Mouse (Mus musculus): ENCODE data around the gene Gata1.
A peak's percentile ranks its signal among the peaks of the same experiment; 100 is the strongest.
"Not testable (repeated sequence)": the region's sequence is repeated elsewhere in the genome, so short reads cannot be mapped to it uniquely, and the experiment has no call there.

Gene Gata1

DNA sequence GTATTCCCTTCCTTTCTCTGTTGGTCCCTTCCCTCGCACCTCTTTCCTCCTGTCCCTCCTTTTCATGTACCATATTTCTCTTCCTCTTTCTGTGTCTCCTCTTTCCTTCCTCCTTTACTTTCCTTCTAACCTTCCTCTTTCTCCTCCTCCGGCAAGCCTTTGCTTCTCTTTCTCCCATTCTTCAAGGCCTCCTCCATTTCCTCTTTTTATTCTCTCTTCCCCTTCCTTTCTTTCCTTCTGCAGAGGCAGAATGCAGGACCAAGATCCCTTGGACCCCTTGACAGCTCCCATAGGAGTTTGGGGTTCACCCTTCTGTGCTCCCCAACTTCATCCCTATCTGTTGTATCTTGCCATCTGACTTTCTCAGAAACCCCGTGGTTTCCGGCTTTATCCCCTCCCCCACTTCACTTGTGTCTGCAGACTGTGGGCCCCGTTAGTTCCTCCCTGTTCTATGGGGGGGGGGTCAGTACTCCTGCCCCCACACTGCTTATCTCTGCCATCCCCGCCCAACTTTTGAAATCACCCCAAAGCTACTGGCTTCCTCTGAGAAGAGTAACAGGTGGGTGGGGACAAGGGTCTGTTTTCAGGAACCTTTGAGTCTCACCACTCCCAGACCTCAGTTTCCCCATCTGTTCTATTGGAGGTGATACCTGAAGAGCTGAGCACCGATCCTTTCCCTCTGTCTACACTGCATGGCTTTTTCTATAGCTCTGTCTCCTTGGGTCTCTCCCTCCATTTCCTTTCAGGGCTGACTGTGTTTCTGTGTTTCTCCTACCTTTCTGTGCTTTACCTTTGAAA is 13.8 kb downstream of the Gata1 start:
- DNase-seq: no peak

DNA sequence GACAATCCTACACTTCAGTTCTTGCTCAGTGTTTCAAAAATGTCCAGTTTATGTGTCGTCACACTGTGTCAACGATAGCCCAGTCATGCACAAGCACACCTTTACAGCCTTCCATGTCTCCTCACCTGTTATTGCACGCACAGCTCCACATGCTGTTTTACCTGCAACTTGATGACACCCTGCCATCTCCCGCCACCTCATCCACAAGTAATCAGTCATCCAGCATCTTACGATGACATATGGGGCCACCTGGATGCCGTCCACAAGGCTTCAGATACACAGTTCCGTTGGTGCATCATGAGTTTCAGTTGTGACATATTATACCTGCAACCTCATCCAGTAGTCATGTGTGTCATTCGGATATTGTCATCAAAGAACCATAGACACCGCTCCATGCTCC is 19.0 kb downstream of the Gata1 start:
- DNase-seq: no peak

DNA sequence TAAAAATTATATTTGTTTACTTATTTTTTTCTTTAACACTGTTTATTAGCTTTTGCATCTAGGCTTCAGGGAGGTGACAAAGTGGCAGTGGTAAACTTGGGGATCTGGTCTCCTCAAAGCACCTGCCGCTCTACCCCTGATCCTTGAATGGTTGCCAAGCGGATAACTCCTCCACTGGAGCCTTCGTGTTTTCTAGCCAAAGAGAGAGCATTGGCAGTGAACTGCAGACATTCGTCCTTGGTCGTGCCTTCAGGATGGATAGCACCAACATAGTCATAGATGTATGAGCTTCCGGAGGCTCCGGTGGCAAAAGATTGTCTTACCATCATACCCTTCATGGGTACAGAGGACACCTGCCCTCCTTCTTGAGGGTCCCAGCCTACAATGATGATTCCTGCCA is 27.8 kb downstream of the Gata1 start:
- no peak for DNase-seq

DNA sequence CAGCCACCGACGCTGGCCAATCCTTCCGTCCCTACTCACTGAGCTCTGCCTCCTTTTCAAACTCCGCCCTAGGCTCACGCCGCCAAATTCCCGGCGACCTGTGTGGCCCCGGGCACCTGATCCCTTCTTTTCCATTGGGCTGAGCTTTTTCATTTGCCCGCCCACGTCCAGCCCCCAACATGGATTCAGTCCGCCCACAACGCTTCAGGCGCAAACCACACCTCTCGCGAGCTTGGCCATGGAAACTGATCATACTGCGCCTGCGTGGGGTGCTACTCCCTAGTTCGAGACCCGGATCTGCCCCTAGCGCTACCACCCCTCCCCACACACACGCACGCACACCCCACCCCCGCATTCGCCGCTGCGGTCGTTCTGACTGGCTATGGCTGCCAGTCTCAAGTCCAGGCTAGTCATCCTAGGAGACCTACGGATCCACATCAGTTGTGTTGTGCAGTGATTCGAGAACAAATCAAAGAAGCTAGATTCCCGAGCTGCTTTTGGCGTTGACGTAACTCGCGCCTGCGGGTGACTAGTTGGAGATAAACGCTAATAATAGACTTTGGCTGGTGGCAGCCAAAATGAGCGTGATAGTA is 29.9 kb downstream of the Gata1 start:
- peak; percentile 92 for DNase-seq

DNA sequence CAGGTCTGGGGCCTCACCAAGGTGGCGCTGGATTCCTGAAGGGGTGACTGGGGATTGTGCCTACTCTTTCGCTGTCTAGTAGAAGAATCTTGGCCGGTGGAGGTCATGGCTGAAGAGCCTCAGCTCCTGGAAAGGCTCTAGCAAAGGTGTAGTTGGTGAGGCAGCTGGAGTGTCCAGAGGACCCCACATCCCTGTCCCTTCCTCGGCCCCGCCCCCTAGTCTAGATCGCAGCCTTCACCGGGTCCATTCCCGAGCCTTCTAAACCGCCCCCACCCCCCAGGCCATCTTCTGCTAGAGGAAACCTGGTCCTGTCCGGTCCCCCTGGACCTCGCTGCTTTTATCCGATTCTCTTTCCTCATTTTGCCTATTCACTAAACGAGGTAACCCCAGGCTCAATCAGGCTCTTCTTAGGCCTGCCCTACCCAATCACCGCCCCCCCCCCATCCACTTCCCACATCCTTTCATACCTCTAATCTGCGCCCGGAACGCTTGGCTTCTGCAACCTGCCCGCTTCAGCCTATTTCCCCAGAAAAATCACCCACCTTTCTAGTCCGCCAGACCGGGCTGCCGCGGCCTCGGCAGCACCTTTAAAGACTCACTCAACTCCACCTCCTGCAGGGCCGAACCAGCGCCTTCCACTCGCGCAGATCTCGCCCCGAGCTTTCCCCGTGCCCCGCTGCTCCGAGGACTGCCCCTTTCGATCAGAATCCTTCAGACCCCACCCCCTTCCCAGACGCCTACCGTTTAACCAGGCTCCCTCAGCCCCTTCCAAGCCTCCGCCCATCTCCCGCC is 30.6 kb downstream of the Gata1 start, which contains the start of gene Hdac6:
Gene Hdac6 (minus strand): TSS at position 782 of the 792 bp plus-strand sequence.
- peak; percentile 30 for DNase-seq

DNA sequence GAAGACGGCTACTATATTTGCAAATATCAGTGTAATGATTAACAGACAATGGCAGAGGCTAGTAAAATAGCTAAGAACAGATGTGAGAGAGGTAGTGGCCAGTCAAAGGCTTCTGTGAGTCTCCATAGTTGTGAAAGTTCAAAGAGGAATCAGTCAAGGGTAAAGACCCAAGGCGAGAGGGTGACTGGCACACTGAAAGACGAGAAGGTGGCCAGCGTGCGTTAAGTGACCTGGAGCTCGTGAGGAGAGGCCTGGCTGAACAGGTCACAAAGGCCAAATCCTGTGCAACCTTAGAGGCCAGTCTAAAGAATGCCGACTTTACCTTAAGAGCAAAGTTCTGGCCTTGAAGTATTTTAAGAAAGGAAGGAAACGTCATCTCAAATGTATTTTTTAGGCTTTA is 32.3 kb downstream of the Gata1 start:
- no peak for DNase-seq

DNA sequence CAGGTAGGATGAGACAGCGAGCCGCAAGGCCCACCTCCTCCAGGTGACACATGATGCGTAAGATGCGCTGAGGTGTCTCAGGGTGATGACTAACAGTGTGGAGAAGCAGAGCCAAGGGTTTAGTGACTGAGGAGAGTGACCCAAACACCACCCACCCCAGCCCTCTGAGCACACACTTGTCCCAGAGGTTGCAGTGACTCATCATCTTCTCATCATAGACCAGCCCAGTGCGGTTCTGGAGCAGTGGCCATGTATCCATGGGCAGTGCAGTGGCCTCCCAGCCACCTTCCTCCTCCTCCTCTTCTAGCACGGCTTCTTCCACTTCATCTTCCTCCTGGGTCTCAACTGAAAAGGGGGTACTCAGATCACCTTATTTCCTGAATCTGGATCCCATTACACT is 40.2 kb downstream of the Gata1 start:
- DNase-seq: no peak

DNA sequence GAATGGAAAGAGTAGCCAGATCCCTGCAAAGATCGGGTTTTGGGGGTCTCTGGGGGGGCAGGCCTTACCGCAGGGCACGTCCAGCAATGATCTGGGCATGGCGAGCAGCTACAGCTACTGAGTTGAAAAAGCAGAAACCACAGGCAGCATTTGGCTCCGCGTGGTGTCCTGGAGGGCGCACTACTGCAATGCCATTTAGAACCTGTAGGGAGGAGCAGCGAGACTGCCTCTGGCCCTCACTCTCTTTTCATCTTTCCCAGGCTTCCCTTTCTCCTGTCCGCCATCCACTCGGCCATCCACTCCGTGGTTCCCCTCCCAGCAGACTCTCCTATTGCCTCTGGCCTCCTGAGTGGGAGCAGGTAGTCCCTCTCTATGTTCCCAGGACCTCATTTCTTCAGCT is 41.0 kb downstream of the Gata1 start:
- DNase-seq: no peak

DNA sequence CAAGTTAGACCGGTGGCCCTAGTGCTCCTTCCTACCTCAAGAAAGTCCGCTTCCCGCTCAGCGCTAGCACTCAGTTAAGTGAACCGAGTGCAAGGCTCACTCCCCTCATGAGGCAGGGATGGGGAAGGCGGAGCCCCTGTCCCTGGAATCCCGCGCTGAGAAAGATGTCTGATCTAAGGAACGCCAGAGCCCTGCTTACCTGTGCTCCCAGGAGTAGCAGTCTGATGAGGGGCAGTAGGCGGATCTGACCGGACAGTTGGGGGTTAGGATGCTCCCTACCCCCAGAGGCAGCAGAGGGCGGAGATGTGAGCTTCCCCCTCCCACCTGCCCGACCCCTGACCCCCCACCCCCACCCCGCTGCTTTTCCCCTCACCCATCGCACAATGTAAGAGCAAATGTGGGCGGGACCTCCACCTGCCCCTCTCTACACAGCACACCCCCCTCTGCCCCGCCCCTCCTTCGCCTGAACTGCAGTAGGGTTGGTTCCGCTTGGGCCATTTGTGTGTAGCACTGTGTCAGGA is 49.5 kb downstream of the Gata1 start, which contains the start of gene Eras:
Gene Eras (minus strand): TSS at position 338 of the 521 bp plus-strand sequence.
- DNase-seq: no peak

DNA sequence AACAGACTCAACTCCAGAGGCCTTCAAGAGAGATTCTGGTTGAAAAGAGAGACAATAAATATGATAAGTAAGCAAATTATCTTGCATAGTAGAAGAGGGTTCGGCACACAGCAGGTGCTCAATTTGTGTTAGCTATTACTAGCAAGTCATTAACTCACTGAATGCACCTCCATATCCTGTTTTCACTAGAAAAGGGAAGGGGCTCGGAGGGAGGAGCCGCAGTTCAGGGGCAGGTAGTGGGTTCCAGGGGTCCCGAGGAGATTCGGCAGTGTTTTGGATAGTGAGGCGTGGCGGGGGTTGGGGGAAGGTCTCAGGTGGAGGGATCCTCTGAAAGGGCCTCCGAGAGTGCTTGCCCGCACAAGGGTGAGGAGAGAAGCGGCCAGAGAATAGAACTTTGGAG is 50.8 kb downstream of the Gata1 start:
- DNase-seq: no peak

DNA sequence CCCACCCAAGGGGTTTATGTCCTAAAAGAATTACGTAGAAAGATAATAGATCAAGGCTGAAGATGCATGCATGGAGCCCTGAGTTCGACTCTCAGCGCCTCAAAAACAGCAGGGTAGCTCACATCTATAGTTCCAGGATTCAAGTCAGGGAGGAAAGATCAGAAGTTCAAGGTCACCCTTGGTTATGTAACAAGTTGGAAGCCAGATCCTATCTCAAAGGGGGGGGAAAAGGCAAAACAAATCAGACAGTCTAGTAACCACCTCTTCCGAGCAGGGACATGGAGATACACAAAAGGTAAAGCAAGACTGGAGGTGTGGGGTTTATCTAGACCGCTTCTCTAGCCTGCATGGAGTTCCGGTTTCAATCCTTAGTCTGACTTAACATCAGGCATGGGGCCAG is 51.6 kb downstream of the Gata1 start:
- DNase-seq: no peak

DNA sequence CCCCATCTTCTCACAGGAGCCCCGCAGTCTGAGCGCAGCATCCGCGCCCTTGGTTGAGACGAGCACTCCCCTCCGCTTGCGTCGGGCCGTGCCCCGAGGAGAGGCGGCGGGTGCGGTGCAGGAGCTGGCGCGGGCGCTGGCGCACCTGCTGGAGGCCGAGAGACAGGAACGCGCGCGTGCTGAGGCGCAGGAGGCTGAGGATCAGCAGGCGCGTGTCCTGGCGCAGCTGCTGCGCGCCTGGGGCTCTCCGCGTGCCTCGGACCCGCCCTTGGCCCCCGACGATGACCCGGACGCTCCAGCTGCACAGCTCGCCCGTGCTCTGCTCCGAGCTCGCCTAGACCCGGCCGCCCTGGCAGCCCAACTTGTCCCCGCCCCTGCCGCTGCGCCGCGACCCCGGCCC is 55.8 kb downstream of the Gata1 start:
- DNase-seq: no peak

DNA sequence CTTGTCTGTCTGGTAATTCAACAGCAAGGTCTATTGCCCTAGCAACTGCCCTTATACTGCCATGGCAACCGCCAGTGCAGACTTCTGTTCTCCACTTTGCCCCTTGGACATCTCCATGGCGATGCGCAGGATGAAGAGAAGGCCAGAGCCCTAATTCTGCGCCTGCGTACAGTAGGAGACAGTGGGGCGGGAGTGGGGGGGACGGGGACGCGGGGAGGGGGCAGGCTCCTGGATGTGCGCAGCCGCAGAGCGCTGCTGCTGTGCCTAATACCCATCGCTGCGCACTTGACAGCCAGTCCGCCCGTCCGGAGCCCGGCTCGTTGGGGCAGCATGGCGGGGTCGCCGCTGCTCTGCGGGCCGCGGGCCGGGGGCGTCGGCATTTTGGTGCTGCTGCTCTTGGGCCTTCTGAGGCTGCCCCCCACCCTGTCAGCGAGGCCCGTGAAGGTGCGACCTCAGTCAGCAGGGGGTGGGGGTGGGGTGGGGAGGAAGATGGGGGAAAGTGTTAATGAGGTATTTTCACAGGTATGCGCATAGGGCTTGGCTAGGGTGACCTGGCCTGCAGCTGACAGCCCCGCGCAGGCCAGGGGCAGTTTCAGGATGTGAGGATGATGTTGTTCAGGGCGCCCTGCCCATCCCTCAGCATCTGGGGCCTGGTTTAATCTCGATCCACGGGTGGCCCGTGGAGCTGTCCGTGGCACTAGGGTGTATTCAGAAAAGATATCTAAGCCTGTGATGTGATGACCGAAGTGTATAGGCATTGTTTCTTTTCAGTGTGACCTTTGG is 58.1 kb downstream of the Gata1 start, which contains the start of gene Pcsk1n:
Gene Pcsk1n (plus strand): TSS at position 222 of the 783 bp plus-strand sequence.
- DNase-seq: peak; percentile 53

DNA sequence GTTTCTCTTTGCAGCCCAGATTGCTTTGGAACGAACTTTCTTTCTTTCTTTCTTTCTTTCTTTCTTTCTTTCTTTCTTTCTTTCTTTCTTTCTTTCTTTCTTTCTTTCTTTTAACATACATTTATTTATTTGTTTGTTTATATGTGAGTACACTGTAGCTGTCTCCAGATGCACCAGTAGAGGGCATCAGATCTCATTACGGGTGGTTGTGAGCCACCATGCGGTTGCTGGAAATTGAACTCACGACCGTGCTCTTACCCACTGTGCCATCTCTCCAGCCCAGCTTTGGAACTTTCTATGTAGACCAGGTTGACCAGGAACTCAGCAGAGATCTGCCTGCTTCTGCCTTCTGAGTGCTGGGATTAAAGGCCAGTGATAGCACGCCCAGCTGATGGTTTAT is 59.9 kb downstream of the Gata1 start:
- DNase-seq: not testable (repeated sequence)

DNA sequence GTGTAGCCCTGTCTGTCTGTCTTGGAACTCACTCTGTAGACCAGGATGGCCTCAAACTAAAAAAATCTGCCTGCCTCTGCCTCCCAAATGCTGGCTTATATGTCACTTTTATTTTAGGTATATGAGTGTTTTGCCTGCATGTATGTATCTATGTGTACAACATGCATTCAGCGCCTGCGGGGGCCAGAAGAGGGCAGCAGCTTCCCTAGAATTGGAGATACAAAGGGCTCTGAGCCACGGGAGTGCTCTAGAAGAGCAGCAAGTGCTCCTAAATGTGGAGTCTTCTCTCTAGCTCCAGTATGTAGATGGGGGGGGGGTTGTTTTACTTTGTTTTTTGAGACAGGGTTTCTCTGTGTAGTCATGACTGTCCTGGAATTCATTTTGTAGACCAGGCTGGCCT is 62.2 kb downstream of the Gata1 start:
- not testable (repeated sequence) for DNase-seq

DNA sequence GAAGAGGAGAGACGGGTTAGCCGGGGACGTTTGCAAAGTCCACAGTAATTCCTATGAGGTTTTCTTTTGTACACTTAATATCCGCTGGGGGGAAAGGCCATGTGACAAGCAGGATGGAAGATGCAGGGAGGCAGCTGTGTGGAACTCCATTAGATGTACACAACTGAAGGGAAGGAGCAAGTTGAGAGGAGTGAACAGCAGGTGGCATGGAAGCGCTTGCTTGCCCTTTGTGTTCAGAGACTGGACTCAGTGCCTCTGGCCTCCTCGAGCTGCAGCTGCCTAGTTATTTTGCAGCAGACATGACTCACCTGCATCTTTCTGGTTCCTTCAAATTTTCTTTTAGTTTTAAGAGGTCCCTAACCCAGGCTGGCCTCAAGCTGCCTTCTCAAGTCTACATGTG is 67.4 kb downstream of the Gata1 start:
- no peak for DNase-seq
